Mouse (Mus musculus): ENCODE results near the gene Arf5. TPM values are rescaled to one million over a fixed set of nuclear protein-coding genes. Genes with fewer than 3 reads are reported as not detected.

Arf5 gene
- polyA plus RNA-seq, 1 experiment from 2014 or later: 364 TPM

DNA sequence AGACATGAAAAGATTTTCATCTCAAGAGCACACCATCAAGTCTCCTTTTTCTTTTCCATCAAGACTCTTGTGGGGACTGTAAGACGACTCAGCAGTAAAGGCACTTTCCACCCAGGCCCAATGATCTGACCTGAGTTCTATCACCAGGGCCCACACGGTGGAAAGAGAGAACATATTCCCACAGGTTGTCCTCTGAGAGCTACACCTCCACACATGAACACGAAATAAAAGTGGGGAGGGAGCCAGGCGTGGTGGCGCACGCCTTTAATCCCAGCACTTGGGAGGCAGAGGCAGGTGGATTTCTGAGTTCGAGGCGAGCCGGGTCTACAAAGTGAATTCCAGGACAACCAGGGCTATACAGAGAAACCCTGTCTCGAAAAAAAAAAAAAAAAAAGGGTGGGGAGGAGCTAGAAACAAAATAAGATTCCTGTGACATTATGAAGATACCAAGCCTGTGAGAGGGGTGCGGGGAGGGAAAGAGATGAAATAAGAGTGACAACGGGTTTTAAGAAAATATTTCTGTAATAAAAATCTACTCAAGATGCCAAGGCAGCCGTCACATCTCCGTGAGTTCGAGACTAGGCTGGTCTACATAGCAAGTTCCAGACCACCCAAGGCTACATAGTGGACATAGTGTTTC is 589 bp upstream of the Arf5 start:
- H3K27me3 ChIP-seq (ENCODE audit: control insufficient read depth, insufficient read depth, low read length): no peaks in the 10 kb centered on the region
- ATAC-seq (ENCODE audit: insufficient read depth, low FRiP score, low TSS enrichment): peak; percentile 7; the same call in 1 of the 2 replicates
- DNase-seq (ENCODE audit: low spot score): no peak
- no peak overlapping the region for H3K27ac ChIP-seq (ENCODE audit: low read depth, low read length)
- peak overlapping the region; percentile 91 for H3K4me3 ChIP-seq (ENCODE audit: low read depth, low read length)
- H3K9ac ChIP-seq (ENCODE audit: low read length): no peak overlapping the region
- no peaks in the 10 kb centered on the region for H3K9me3 ChIP-seq (ENCODE audit: control insufficient read depth, low read length)
- H3K4me1 ChIP-seq (ENCODE audit: control insufficient read depth, insufficient read depth, low read length): peaks cover 16% of the 10 kb centered on the region
- H3K36me3 ChIP-seq (ENCODE audit: control insufficient read depth, insufficient read depth, low read length): peaks cover 9% of the 10 kb centered on the region
- 75% methylated on average over 15 of the region's 15 CpGs for WGBS
- H3K4me2 ChIP-seq (ENCODE audit: low read depth): peak overlapping the region; percentile 72; the same call in 1 of the 2 replicates

DNA sequence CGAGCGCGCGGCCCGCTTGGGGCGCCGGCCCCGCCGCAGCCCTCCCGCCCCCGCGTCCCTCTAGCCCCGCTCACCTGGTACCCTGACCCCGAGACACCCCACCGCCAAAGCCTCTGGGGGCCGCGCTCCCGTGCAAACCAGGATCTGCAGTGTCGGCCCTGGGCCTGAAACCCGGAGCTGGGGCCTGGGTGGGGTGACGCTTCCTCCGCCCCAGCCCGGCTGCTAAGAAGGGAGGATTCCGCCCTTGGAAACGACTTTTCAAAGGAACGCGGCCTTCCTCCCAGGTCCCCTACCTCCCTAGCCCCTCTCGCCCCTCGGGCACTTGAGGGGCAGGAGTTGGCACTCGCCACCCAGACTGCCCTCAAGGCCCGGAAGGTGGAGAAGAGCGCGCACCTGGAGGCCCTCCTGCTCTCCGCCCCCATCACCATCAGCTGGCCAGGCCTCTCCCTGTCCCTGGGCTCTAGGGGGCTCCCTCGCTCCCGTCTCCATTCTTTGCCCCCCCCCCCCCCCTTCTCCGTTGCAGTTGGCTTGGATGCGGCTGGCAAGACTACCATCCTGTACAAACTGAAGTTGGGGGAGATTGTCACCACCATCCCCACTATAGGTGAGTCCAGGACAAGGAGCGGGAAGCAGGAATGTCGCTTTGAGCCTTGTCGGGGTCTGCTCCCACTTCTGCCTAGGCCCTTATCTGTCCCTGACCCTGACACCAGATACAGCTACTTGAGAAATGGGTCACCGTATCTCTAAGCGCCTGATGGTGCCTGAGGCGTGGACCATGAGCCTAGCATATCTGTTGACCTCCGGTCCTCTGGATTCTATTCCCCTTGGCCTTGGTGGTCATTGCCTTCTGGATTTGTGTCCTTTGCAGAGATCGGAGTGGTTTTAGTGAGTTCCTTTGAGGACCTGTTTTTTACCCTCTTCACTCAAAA is 671 bp downstream of the Arf5 start:
- H3K9me3 ChIP-seq (ENCODE audit: control insufficient read depth, low read length): no peaks in the 10 kb centered on the region
- WGBS: 14% methylated on average over 35 of the region's 46 CpGs
- H3K4me2 ChIP-seq (ENCODE audit: low read depth): peak overlapping the region; percentile 72
- DNase-seq (ENCODE audit: low spot score) (peak; percentile 54), ATAC-seq (ENCODE audit: insufficient read depth, low FRiP score, low TSS enrichment) (peak; percentile 40)
- peaks cover 1% of the 10 kb centered on the region for H3K36me3 ChIP-seq (ENCODE audit: control insufficient read depth, insufficient read depth, low read length)
- peak overlapping the region; percentile 60 for H3K27ac ChIP-seq (ENCODE audit: low read depth, low read length)
- peak overlapping the region; percentile 91 for H3K4me3 ChIP-seq (ENCODE audit: low read depth, low read length)
- H3K9ac ChIP-seq (ENCODE audit: low read length): peak overlapping the region; percentile 89
- no peaks in the 10 kb centered on the region for H3K27me3 ChIP-seq (ENCODE audit: control insufficient read depth, insufficient read depth, low read length)
- peaks cover 16% of the 10 kb centered on the region for H3K4me1 ChIP-seq (ENCODE audit: control insufficient read depth, insufficient read depth, low read length)

- 97% methylated on average over 6 of the region's 6 CpGs for WGBS
- Histone ChIP-seq H3K36me3 (ENCODE audit: control insufficient read depth, insufficient read depth, low read length) (no peaks in the 10 kb centered on the region), H3K27me3 (ENCODE audit: control insufficient read depth, insufficient read depth, low read length) (no peaks in the 10 kb centered on the region), H3K27ac (ENCODE audit: low read depth, low read length) (no peak overlapping the region), H3K9me3 (ENCODE audit: control insufficient read depth, low read length) (no peaks in the 10 kb centered on the region), H3K4me3 (ENCODE audit: low read depth, low read length) (no peak overlapping the region), H3K9ac (ENCODE audit: low read length) (no peak overlapping the region), H3K4me1 (ENCODE audit: control insufficient read depth, insufficient read depth, low read length) (peaks cover 12% of the 10 kb centered on the region), H3K4me2 (ENCODE audit: low read depth) (peak overlapping the region; percentile 72; the same call in 1 of the 2 replicates)
- no peak for DNase-seq (ENCODE audit: low spot score)
- ATAC-seq (ENCODE audit: insufficient read depth, low FRiP score, low TSS enrichment): no peak
Measured at GRCm38 (mm10) chr6:28425019-28425418, 1.7 kb downstream of the Arf5 start.

DNA sequence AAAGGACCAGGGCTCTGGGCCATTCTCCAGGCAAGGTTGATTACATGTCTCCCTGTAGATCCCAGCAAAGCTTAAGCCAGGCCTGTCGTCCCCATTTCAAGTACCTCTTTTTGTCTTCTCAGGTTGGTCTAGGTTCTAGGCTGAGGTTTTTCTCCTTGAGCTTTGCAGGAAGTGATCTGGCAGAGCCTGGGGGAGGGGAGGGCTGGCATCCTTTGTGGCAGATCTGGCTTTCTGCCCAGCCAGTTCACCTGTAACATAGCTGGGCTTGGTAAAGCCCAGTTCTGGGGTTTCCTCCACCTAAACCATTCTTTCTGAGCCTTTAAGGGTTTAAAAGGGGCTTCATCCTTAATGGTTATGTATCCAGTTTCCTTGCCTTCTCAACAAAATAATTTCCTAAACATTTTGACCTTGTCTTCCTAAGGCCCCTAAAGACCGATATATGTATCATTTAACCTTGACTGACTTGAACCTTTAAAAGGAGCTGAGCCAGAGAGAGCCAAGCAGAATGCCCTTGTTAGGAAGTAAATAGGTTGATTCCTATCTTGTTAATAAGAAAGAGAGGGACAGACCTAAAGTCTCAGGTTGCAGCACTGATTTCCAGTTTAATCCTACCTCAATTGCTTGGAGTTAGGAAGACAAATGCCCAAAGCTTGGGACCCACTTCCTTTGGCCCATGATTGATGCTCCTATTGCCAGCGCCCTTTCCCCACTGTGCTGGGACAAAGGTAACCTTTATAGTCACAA is 3.9 kb downstream of the Arf5 start, which contains the start of gene Fscn3:
Fscn3 (plus strand) TSS at position 694 of the 744 bp plus-strand sequence.
- H3K36me3 ChIP-seq (ENCODE audit: control insufficient read depth, insufficient read depth, low read length): no peaks in the 10 kb centered on the region
- H3K4me3 ChIP-seq (ENCODE audit: low read depth, low read length): no peak within 1 kb of the TSS
- DNase-seq (ENCODE audit: low spot score) (no peak), ATAC-seq (ENCODE audit: insufficient read depth, low FRiP score, low TSS enrichment) (no peak)
- no peaks in the 10 kb centered on the region for H3K9me3 ChIP-seq (ENCODE audit: control insufficient read depth, low read length)
- no peak within 1 kb of the TSS for H3K4me2 ChIP-seq (ENCODE audit: low read depth)
- H3K9ac ChIP-seq (ENCODE audit: low read length): no peak within 1 kb of the TSS
- no peaks in the 10 kb centered on the region for H3K27me3 ChIP-seq (ENCODE audit: control insufficient read depth, insufficient read depth, low read length)
- no peak within 1 kb of the TSS for H3K27ac ChIP-seq (ENCODE audit: low read depth, low read length)
- 83% methylated on average over 3 of the region's 3 CpGs for WGBS
- H3K4me1 ChIP-seq (ENCODE audit: control insufficient read depth, insufficient read depth, low read length): no peaks in the 10 kb centered on the region

GRCm38 (mm10) chr6:28428290-28428689 is 4.9 kb downstream of the Arf5 start, which contains the start of gene Gcc1:
Gene Gcc1 (minus strand): TSS chr6:28428390.
- 90% methylated on average over 3 of the region's 3 CpGs for WGBS
- H3K4me3 ChIP-seq (ENCODE audit: low read depth, low read length): no peak within 1 kb of the TSS
- H3K9ac ChIP-seq (ENCODE audit: low read length): no peak within 1 kb of the TSS
- no peak within 1 kb of the TSS for H3K27ac ChIP-seq (ENCODE audit: low read depth, low read length)
- no peaks in the 10 kb centered on the region for H3K27me3 ChIP-seq (ENCODE audit: control insufficient read depth, insufficient read depth, low read length)
- ATAC-seq (ENCODE audit: insufficient read depth, low FRiP score, low TSS enrichment): no peak
- H3K9me3 ChIP-seq (ENCODE audit: control insufficient read depth, low read length): no peaks in the 10 kb centered on the region
- no peak within 1 kb of the TSS for H3K4me2 ChIP-seq (ENCODE audit: low read depth)
- H3K4me1 ChIP-seq (ENCODE audit: control insufficient read depth, insufficient read depth, low read length): no peaks in the 10 kb centered on the region
- no peaks in the 10 kb centered on the region for H3K36me3 ChIP-seq (ENCODE audit: control insufficient read depth, insufficient read depth, low read length)
- no peak for DNase-seq (ENCODE audit: low spot score)

- Histone ChIP-seq H3K27me3 (ENCODE audit: control insufficient read depth, insufficient read depth, low read length) (no peaks in the 10 kb centered on the region), H3K36me3 (ENCODE audit: control insufficient read depth, insufficient read depth, low read length) (no peaks in the 10 kb centered on the region), H3K4me1 (ENCODE audit: control insufficient read depth, insufficient read depth, low read length) (no peaks in the 10 kb centered on the region), H3K27ac (ENCODE audit: low read depth, low read length) (no peak overlapping the region), H3K9ac (ENCODE audit: low read length) (no peak overlapping the region), H3K4me2 (ENCODE audit: low read depth) (no peak overlapping the region), H3K9me3 (ENCODE audit: control insufficient read depth, low read length) (no peaks in the 10 kb centered on the region), H3K4me3 (ENCODE audit: low read depth, low read length) (no peak overlapping the region)
- WGBS: 83% methylated on average over 11 of the region's 11 CpGs
- DNase-seq (ENCODE audit: low spot score) (no peak), ATAC-seq (ENCODE audit: insufficient read depth, low FRiP score, low TSS enrichment) (no peak)
Measured at GRCm38 (mm10) chr6:28429870-28430269, 6.5 kb downstream of the Arf5 start.

GRCm38 (mm10) chr6:28430795-28431537 is 7.6 kb downstream of the Arf5 start:
- no peak for ATAC-seq (ENCODE audit: insufficient read depth, low FRiP score, low TSS enrichment)

DNA sequence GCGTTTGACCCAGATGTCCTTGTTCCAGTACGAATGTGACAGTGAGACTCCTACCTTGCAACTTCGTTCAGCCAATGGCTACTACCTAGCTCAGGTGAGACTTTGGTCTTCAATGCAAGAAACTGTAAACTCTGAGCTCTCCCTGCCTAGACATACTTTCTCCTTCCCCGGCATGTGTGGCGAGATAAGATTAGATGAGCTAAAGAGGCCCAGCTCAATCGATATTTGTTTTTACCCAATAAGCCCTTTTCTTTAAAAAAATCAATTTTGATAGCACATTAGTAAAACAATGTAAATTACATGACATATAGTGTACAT is 8.1 kb downstream of the Arf5 start:
- Histone ChIP-seq H3K4me3 (ENCODE audit: low read depth, low read length) (no peak overlapping the region), H3K27me3 (ENCODE audit: control insufficient read depth, insufficient read depth, low read length) (no peaks in the 10 kb centered on the region), H3K4me2 (ENCODE audit: low read depth) (no peak overlapping the region), H3K4me1 (ENCODE audit: control insufficient read depth, insufficient read depth, low read length) (no peaks in the 10 kb centered on the region), H3K9me3 (ENCODE audit: control insufficient read depth, low read length) (no peaks in the 10 kb centered on the region), H3K9ac (ENCODE audit: low read length) (no peak overlapping the region), H3K36me3 (ENCODE audit: control insufficient read depth, insufficient read depth, low read length) (no peaks in the 10 kb centered on the region), H3K27ac (ENCODE audit: low read depth, low read length) (no peak overlapping the region)
- 75% methylated on average over 6 of the region's 6 CpGs for whole genome bisulfite sequencing
- ATAC-seq (ENCODE audit: insufficient read depth, low FRiP score, low TSS enrichment): no peak
- DNase-seq (ENCODE audit: low spot score): no peak

More at GRCm38 (mm10) chr6:28430795-28431537, 7.6 kb downstream of the Arf5 start:
- no peak for DNase-seq (ENCODE audit: low spot score)
- no peak overlapping the region for H3K4me3 ChIP-seq (ENCODE audit: low read depth, low read length)
- H3K27ac ChIP-seq (ENCODE audit: low read depth, low read length): no peak overlapping the region
- H3K4me1 ChIP-seq (ENCODE audit: control insufficient read depth, insufficient read depth, low read length): no peaks in the 10 kb centered on the region
- H3K4me2 ChIP-seq (ENCODE audit: low read depth): no peak overlapping the region
- H3K27me3 ChIP-seq (ENCODE audit: control insufficient read depth, insufficient read depth, low read length): no peaks in the 10 kb centered on the region
- WGBS: 75% methylated on average over 10 of the region's 10 CpGs
- H3K36me3 ChIP-seq (ENCODE audit: control insufficient read depth, insufficient read depth, low read length): no peaks in the 10 kb centered on the region
- no peaks in the 10 kb centered on the region for H3K9me3 ChIP-seq (ENCODE audit: control insufficient read depth, low read length)
- no peak overlapping the region for H3K9ac ChIP-seq (ENCODE audit: low read length)

Measured in neural tube, embryonic 11.5 days (tissue).